Mouse (Mus musculus): ENCODE data around the gene Unc93b1. TPM values are rescaled to one million over a fixed set of nuclear protein-coding genes. Genes with fewer than 3 reads are reported as not detected.
"Not testable (repeated sequence)": the region's sequence is repeated elsewhere in the genome, so short reads cannot be mapped to it uniquely, and the experiment has no call there.

The Unc93b1 gene
- polyA plus RNA-seq, 1 experiment from 2014 or later: 11.9 TPM

DNA sequence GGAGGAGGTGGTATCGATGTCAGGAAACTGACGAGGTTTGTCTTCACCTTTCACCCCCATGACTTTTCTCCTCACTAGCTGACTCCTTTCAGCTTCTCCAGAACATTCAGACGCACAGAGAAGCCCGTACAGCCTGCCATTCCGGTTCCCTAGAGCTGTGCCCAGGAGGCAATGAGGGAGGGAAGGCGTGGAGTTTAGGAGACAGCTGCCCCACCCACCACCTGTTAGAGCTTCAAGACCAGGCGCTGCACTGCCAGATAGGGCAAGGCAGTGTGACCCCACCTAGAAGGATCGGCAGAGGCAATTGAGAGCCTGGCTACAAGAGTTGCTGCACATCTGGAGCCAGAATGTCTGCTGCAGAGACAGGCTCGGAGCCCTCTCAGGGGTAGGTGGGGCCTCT lies 37.2 kb downstream of the Unc93b1 start, which contains the start of gene Aldh3b2:
Aldh3b2 (plus strand) TSS at position 100 of the 400 bp plus-strand sequence.
- Histone ChIP-seq H3K36me3 (no peaks in the 10 kb centered on the region), H3K9me3 (no peaks in the 10 kb centered on the region), H3K4me2 (no peak within 1 kb of the TSS), H3K27ac (replicated peaks) (no peak within 1 kb of the TSS), H3K27me3 (no peaks in the 10 kb centered on the region), H3K4me1 (replicated peaks) (no peaks in the 10 kb centered on the region), H3K9ac (no peak within 1 kb of the TSS), H3K4me3 (no peak within 1 kb of the TSS)
- ATAC-seq (ENCODE audit: low FRiP score, low read depth): no peak
- 62% methylated on average over 9 of the region's 9 CpGs for WGBS

GRCm38 (mm10) chr19:3974608-3975007 lies 39.6 kb downstream of the Unc93b1 start:
- not testable (repeated sequence) for H3K36me3 ChIP-seq; H3K4me3 ChIP-seq; H3K27ac ChIP-seq (replicated peaks); ATAC-seq (ENCODE audit: low FRiP score, low read depth); H3K4me2 ChIP-seq; H3K27me3 ChIP-seq; H3K9me3 ChIP-seq; H3K9ac ChIP-seq; H3K4me1 ChIP-seq (replicated peaks)
- WGBS: 77% methylated on average over 6 of the region's 6 CpGs

DNA sequence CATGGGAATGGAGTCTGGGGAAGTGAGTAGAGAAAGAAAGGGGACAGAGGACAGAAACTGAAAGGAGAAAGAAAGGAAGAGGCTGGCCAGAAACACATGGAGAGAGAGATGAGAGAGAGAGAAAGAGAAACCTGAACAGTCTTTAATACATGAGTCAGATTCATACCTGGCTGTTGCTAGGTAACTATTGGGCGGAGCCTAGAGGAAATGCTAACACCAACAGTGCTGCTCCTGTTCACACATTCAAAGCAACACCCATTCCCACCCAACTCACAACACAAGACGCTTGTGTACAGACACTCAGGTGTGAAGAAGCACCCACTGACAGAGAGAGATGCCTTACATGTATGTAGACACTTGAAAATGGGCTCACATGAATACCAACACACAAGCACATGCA lies 40.9 kb downstream of the Unc93b1 start:
- ATAC-seq (ENCODE audit: low FRiP score, low read depth): no peak
- no peaks in the 10 kb centered on the region for H3K27me3 ChIP-seq
- H3K36me3 ChIP-seq: no peaks in the 10 kb centered on the region
- H3K9me3 ChIP-seq: no peaks in the 10 kb centered on the region
- no peak overlapping the region for H3K4me2 ChIP-seq
- no peak overlapping the region for H3K9ac ChIP-seq
- no peak overlapping the region for H3K4me3 ChIP-seq
- no peak overlapping the region for H3K27ac ChIP-seq (replicated peaks)
- no peaks in the 10 kb centered on the region for H3K4me1 ChIP-seq (replicated peaks)
- 93% methylated on average over 2 of the region's 2 CpGs for WGBS

GRCm38 (mm10) chr19:3980309-3980708 lies 45.3 kb downstream of the Unc93b1 start:
- no peak overlapping the region for H3K9ac ChIP-seq
- peaks cover 3% of the 10 kb centered on the region; the same call in 1 of the 2 replicates for H3K4me1 ChIP-seq (replicated peaks)
- WGBS: 17% methylated on average over 4 of the region's 4 CpGs
- H3K27ac ChIP-seq (replicated peaks): no peak overlapping the region
- H3K9me3 ChIP-seq: no peaks in the 10 kb centered on the region
- no peaks in the 10 kb centered on the region for H3K27me3 ChIP-seq
- no peak overlapping the region for H3K4me3 ChIP-seq
- ATAC-seq (ENCODE audit: low FRiP score, low read depth): peak; percentile 71
- H3K4me2 ChIP-seq: no peak overlapping the region
- no peaks in the 10 kb centered on the region for H3K36me3 ChIP-seq

DNA sequence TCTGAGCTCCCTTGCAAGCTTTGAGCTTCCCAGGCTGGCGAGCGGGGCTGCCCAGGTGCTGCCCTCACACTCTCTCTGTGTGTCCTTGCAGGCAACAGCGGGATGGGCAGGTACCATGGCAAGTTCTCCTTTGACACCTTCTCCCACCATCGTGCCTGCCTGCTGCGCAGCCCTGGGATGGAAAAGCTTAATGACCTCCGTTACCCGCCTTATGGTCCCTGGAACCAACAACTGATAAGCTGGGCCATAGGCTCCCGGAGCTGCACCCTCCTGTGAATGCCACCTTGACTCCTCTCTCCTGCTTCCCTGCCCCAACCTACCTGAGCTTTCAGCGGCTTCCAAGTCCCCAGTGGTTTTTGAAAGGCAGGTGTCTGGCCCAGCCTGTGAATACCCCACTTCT lies 45.9 kb downstream of the Unc93b1 start:
- Histone ChIP-seq H3K9me3 (no peaks in the 10 kb centered on the region), H3K27ac (replicated peaks) (no peak overlapping the region), H3K4me1 (replicated peaks) (peaks cover 5% of the 10 kb centered on the region; the same call in 1 of the 2 replicates), H3K9ac (no peak overlapping the region), H3K4me2 (no peak overlapping the region), H3K36me3 (no peaks in the 10 kb centered on the region), H3K27me3 (no peaks in the 10 kb centered on the region), H3K4me3 (no peak overlapping the region)
- ATAC-seq (ENCODE audit: low FRiP score, low read depth): no peak
- WGBS: 82% methylated on average over 9 of the region's 9 CpGs

DNA sequence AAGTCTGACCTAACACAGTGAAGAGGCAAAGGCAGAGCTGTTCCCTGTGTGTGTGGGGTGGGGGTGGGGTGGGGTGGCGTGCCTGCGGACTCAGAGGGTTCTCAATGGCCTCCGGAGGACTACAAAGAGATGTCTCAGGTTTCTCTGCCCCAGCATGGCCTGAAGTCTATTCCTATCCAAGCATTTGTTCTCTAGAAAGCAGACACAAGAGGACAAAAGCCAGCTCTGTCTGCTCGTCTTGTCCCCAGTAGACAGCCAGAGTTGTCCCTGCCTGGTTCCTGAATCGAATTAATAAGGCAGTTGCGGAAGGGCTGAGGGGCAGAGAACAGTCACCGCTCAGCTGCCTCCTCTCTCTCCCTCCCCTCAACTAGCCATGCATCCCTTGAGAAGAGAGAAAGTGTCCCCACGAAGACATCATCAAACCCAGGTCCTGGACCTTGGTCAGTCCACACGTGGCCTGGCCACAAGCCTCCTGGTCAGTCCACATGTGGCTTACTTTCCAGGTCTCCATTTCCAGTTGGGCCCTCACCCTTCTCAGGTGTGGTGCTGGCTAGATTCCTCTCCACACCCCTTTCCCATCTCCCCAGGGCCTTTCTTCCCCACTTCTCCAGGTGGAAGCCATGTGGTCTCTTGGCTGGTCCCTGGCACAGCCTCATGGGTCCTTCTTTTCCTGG lies 48.7 kb downstream of the Unc93b1 start:
- no peak overlapping the region for H3K4me3 ChIP-seq
- H3K27me3 ChIP-seq: no peaks in the 10 kb centered on the region
- no peaks in the 10 kb centered on the region for H3K9me3 ChIP-seq
- H3K4me2 ChIP-seq: no peak overlapping the region
- H3K9ac ChIP-seq: no peak overlapping the region
- 27% methylated on average over 9 of the region's 9 CpGs for WGBS
- peaks cover 5% of the 10 kb centered on the region; the same call in 1 of the 2 replicates for H3K4me1 ChIP-seq (replicated peaks)
- H3K27ac ChIP-seq (replicated peaks): no peak overlapping the region
- no peaks in the 10 kb centered on the region for H3K36me3 ChIP-seq
- no peak for ATAC-seq (ENCODE audit: low FRiP score, low read depth)

GRCm38 (mm10) chr19:3985261-3985681 lies 50.3 kb downstream of the Unc93b1 start:
- H3K9me3 ChIP-seq: no peaks in the 10 kb centered on the region
- H3K4me1 ChIP-seq (replicated peaks): peaks cover 5% of the 10 kb centered on the region; the same call in 1 of the 2 replicates
- H3K9ac ChIP-seq: no peak overlapping the region
- 15% methylated on average over 8 of the region's 8 CpGs for WGBS
- H3K4me2 ChIP-seq: no peak overlapping the region
- no peak overlapping the region for H3K27ac ChIP-seq (replicated peaks)
- ATAC-seq (ENCODE audit: low FRiP score, low read depth): no peak
- no peaks in the 10 kb centered on the region for H3K27me3 ChIP-seq
- no peak overlapping the region for H3K4me3 ChIP-seq
- no peaks in the 10 kb centered on the region for H3K36me3 ChIP-seq

DNA sequence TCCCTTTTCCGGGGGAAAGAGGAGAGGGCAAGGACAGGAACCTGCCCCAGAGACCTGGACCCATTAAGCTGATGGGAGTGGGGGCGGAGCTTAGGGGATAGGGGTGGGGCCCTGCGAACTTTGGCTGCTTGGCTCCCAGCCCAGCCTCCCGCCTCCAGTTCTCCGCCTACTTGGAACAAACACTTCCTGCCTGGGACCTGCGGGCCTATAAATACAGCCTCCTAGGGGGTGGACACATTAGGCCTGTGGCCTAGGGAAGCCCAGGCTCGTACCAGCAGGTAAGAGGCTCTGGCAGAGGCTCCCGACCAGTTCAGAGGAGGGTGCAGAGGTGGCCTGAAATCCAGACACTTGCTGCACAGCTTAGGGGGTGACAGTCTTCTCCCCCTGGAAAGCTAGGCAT lies 51.3 kb downstream of the Unc93b1 start, which contains the start of gene Acy3:
Acy3 (plus strand) TSS at position 237 of the 400 bp plus-strand sequence.
- no peaks in the 10 kb centered on the region for H3K36me3 ChIP-seq
- H3K9me3 ChIP-seq: no peaks in the 10 kb centered on the region
- peaks cover 5% of the 10 kb centered on the region; the same call in 1 of the 2 replicates for H3K4me1 ChIP-seq (replicated peaks)
- no peaks in the 10 kb centered on the region for H3K27me3 ChIP-seq
- no peak within 1 kb of the TSS for H3K4me2 ChIP-seq
- H3K9ac ChIP-seq: no peak within 1 kb of the TSS
- ATAC-seq (ENCODE audit: low FRiP score, low read depth): peak; percentile 23; the same call in 1 of the 2 replicates
- no peak within 1 kb of the TSS for H3K27ac ChIP-seq (replicated peaks)
- H3K4me3 ChIP-seq: no peak within 1 kb of the TSS
- 16% methylated on average over 8 of the region's 8 CpGs for WGBS

GRCm38 (mm10) chr19:3988066-3988465 lies 53.1 kb downstream of the Unc93b1 start:
- Histone ChIP-seq H3K9me3 (no peaks in the 10 kb centered on the region), H3K4me2 (no peak overlapping the region), H3K4me3 (no peak overlapping the region), H3K27ac (replicated peaks) (no peak overlapping the region), H3K36me3 (no peaks in the 10 kb centered on the region), H3K27me3 (no peaks in the 10 kb centered on the region), H3K9ac (no peak overlapping the region), H3K4me1 (replicated peaks) (peaks cover 5% of the 10 kb centered on the region; the same call in 1 of the 2 replicates)
- ATAC-seq (ENCODE audit: low FRiP score, low read depth): no peak
- WGBS: 90% methylated on average over 14 of the region's 14 CpGs

DNA sequence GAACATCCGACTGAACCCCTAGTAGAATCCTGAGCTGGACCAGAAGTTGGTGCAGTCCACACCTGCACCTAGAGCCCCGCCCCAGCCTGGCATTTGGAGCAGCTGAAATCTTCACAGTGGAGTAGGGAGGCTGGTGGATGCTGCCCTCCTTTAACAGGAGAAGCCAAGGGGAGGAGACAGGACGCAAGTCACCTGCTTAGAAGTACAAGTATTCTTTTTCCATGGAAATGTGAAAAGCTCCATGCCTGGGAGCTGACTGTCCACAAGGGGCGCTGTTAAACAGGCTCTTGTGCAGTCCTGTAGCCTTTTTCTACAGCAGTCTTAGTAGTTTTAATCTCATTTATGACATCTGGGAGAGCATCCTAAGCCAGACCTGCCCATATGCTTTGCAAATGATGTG lies 53.8 kb downstream of the Unc93b1 start:
- no peak overlapping the region for H3K4me3 ChIP-seq
- no peak for ATAC-seq (ENCODE audit: low FRiP score, low read depth)
- 84% methylated on average over 4 of the region's 4 CpGs for WGBS

GRCm38 (mm10) chr19:3990804-3991203 lies 55.8 kb downstream of the Unc93b1 start:
- Histone ChIP-seq H3K27ac (replicated peaks) (no peak overlapping the region), H3K36me3 (no peaks in the 10 kb centered on the region), H3K4me1 (replicated peaks) (no peaks in the 10 kb centered on the region), H3K4me3 (no peak overlapping the region), H3K27me3 (no peaks in the 10 kb centered on the region), H3K4me2 (no peak overlapping the region), H3K9ac (no peak overlapping the region), H3K9me3 (no peaks in the 10 kb centered on the region)
- WGBS: 43% methylated on average over 6 of the region's 6 CpGs
- ATAC-seq (ENCODE audit: low FRiP score, low read depth): no peak

More for the DNA sequence above, 53.8 kb downstream of the Unc93b1 start:
- no peak overlapping the region for H3K4me2 ChIP-seq
- no peaks in the 10 kb centered on the region for H3K27me3 ChIP-seq
- H3K9ac ChIP-seq: no peak overlapping the region
- H3K4me1 ChIP-seq (replicated peaks): peaks cover 5% of the 10 kb centered on the region; the same call in 1 of the 2 replicates
- H3K36me3 ChIP-seq: no peaks in the 10 kb centered on the region
- H3K27ac ChIP-seq (replicated peaks): no peak overlapping the region
- no peaks in the 10 kb centered on the region for H3K9me3 ChIP-seq

- Histone ChIP-seq H3K27ac (replicated peaks) (no peak overlapping the region), H3K9ac (no peak overlapping the region), H3K4me2 (no peak overlapping the region), H3K9me3 (no peaks in the 10 kb centered on the region), H3K27me3 (no peaks in the 10 kb centered on the region), H3K36me3 (no peaks in the 10 kb centered on the region), H3K4me1 (replicated peaks) (no peaks in the 10 kb centered on the region), H3K4me3 (no peak overlapping the region)
- WGBS: 92% methylated on average over 3 of the region's 3 CpGs
- no peak for ATAC-seq (ENCODE audit: low FRiP score, low read depth)
Measured at GRCm38 (mm10) chr19:3991562-3991961, 56.6 kb downstream of the Unc93b1 start.
